Mouse (Mus musculus): ENCODE measurements at regions not wholly inside any gene's neighbourhood (a gene's known extent, or its start where the extent isn't known, plus 50 kb on each side); places are given as distances from the start of the nearest gene placed in this dataset.

DNA sequence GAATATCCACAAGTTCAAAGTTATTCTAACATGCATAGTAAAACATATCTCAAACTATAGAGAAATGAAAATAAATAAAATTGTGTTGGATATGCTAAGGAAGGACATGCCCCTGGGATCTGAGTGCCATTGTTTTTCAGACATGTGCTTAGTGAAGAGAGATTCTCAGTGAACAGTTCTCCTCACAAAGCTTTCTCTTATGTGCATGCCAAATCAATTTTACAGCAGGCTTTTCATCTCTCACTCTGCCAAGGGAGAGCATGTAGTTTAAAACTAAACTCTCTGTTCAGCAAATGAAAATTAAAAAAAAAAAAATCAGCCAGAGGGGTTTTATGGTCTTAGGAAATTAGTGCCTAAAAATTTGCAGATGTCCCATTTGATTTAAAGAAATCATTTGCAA lies 1445.8 kb upstream of the Slc10a2 start:
- Histone ChIP-seq H3K27ac (ENCODE audit: low read length) (no peak overlapping the region), H3K4me3 (ENCODE audit: low read length) (no peak overlapping the region), H3K4me1 (ENCODE audit: control insufficient read depth, insufficient read depth, low read length) (no peaks in the 10 kb centered on the region), H3K36me3 (ENCODE audit: control insufficient read depth, insufficient read depth) (no peaks in the 10 kb centered on the region), H3K9ac (ENCODE audit: low read length) (no peak overlapping the region), H3K9me3 (replicated peaks; ENCODE audit: control insufficient read depth, low read length) (no peaks in the 10 kb centered on the region), H3K4me2 (ENCODE audit: low read depth, low read length) (no peak overlapping the region), H3K27me3 (ENCODE audit: control insufficient read depth, insufficient read depth, low read length) (no peaks in the 10 kb centered on the region)
- ATAC-seq (replicated peaks; ENCODE audit: extremely low read depth, insufficient read depth, low FRiP score) = no peak

DNA sequence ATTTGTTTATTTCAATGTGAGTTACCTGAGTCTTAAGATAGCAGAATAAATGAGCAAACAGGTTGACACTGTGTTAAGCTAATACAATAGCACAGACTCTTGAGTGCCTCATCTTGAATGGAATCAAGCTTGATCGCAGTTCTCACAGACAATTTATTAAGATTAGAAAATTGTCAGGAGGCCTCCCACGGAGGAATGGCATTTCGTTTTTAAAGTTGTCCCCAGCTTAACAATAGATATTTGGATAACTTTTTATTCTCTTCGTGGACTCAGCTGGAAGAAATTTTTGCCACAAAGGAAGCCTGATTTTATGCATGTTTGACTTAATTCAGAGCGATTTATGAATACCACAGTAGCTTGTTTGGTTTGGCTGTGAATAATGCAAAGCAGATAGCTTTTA lies 1422.0 kb upstream of the Slc10a2 start:
- Histone ChIP-seq H3K4me1 (ENCODE audit: control insufficient read depth, insufficient read depth, low read length) (no peaks in the 10 kb centered on the region), H3K36me3 (ENCODE audit: control insufficient read depth, insufficient read depth) (no peaks in the 10 kb centered on the region), H3K4me3 (ENCODE audit: low read length) (no peak overlapping the region), H3K4me2 (ENCODE audit: low read depth, low read length) (no peak overlapping the region), H3K27me3 (ENCODE audit: control insufficient read depth, insufficient read depth, low read length) (no peaks in the 10 kb centered on the region), H3K27ac (ENCODE audit: low read length) (no peak overlapping the region), H3K9me3 (replicated peaks; ENCODE audit: control insufficient read depth, low read length) (no peaks in the 10 kb centered on the region), H3K9ac (ENCODE audit: low read length) (no peak overlapping the region)
- 61% methylated on average over 5 of the region's 5 CpGs for WGBS
- ATAC-seq (replicated peaks; ENCODE audit: extremely low read depth, insufficient read depth, low FRiP score) = no peak

DNA sequence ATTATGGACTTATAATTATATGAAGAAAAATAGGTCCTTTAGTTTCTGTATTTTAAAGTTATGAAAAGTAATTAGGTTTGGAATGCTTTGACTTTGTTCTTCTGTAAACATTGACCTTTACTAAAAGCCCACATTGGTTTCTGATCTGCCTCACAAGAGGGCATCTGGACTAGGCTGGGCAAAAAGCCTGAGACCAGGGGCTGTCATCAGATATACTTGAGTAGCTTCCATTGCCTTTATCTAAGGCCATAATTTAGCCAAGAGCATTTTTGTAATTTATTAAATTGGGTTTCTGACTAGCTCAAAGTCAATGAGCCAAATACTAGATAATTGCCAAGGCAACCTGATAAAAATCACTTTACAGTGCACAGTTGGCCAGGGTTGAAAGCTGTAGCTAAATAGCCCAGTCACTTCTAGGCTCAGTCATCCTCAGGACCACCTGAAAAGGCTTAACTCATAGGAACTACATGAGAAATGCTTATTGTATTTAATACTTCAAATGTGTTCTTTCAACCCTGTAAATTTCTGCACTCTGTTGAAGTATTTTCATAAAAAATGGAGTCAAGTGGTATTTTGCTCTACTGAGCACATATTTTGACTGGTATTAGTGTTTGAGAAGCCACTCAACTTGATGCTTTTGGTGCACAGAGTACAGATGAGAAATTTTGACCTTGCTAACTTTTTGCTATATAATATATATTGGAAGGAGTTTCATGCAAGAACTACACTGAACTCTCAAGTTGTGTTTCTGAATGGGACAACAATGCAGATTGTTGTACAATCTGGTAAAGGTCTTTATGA lies 1410.9 kb upstream of the Slc10a2 start:
- H3K27me3 ChIP-seq (ENCODE audit: control insufficient read depth, insufficient read depth, low read length) = no peaks in the 10 kb centered on the region
- no peak overlapping the region for H3K9ac ChIP-seq (ENCODE audit: low read length)
- ATAC-seq (replicated peaks; ENCODE audit: extremely low read depth, insufficient read depth, low FRiP score) = no peak
- H3K27ac ChIP-seq (ENCODE audit: low read length) = no peak overlapping the region
- H3K36me3 ChIP-seq (ENCODE audit: control insufficient read depth, insufficient read depth) = no peaks in the 10 kb centered on the region
- no peaks in the 10 kb centered on the region for H3K4me1 ChIP-seq (ENCODE audit: control insufficient read depth, insufficient read depth, low read length)
- no peaks in the 10 kb centered on the region for H3K9me3 ChIP-seq (replicated peaks; ENCODE audit: control insufficient read depth, low read length)
- no peak overlapping the region for H3K4me3 ChIP-seq (ENCODE audit: low read length)
- H3K4me2 ChIP-seq (ENCODE audit: low read depth, low read length) = no peak overlapping the region

DNA sequence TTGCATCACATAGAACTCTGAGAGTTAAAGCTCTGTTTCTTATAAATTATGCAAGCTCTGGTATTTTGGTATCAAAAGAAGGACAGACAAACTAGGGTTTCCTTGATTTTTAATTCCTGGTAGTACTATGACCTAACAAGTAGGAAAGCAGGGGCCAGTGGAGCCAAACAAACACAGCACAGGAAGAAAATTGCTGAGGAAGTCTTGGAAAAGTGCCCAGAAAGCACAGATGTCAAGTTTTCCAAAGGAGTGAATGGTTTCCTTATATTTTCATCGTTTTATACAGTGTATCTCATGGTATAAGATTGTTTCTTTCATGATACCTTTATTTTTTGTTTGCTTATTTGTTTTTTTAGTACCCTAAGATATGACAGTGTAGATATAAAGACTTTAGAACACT lies 1387.3 kb upstream of the Slc10a2 start:
- no peak overlapping the region for H3K4me3 ChIP-seq (ENCODE audit: low read length)
- H3K27me3 ChIP-seq (ENCODE audit: control insufficient read depth, insufficient read depth, low read length) = no peaks in the 10 kb centered on the region
- no peaks in the 10 kb centered on the region for H3K36me3 ChIP-seq (ENCODE audit: control insufficient read depth, insufficient read depth)
- no peak overlapping the region for H3K4me2 ChIP-seq (ENCODE audit: low read depth, low read length)
- WGBS = 32% methylated on average over 1 of the region's 1 CpGs
- H3K4me1 ChIP-seq (ENCODE audit: control insufficient read depth, insufficient read depth, low read length) = no peaks in the 10 kb centered on the region
- H3K9ac ChIP-seq (ENCODE audit: low read length) = no peak overlapping the region
- ATAC-seq (replicated peaks; ENCODE audit: extremely low read depth, insufficient read depth, low FRiP score) = no peak
- no peak overlapping the region for H3K27ac ChIP-seq (ENCODE audit: low read length)
- H3K9me3 ChIP-seq (replicated peaks; ENCODE audit: control insufficient read depth, low read length) = no peaks in the 10 kb centered on the region

DNA sequence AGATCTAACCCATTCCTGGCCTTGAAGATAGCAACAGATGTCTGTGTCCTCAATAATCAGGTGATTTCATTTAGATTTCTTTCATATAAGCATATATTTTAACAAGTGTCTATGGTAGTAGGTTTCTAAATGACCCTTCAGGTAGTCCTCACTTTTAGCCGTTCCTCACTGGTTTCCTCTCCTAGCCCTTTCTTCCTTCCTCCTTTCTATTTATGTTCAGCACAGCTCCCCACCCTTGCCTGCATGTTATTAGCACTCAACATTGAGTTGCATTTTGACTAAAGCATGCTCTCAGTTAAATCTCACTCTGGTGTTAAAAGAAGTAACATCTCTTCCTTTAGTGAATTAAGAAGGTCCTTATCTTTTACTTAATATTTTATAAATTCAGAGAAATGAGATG lies 1376.8 kb upstream of the Slc10a2 start:
- no peak overlapping the region for H3K9ac ChIP-seq (ENCODE audit: low read length)
- H3K4me3 ChIP-seq (ENCODE audit: low read length) = no peak overlapping the region
- no peak overlapping the region for H3K27ac ChIP-seq (ENCODE audit: low read length)
- WGBS = 64% methylated on average over 1 of the region's 1 CpGs
- no peak for ATAC-seq (replicated peaks; ENCODE audit: extremely low read depth, insufficient read depth, low FRiP score)
- H3K27me3 ChIP-seq (ENCODE audit: control insufficient read depth, insufficient read depth, low read length) = no peaks in the 10 kb centered on the region
- no peaks in the 10 kb centered on the region for H3K9me3 ChIP-seq (replicated peaks; ENCODE audit: control insufficient read depth, low read length)
- no peaks in the 10 kb centered on the region for H3K4me1 ChIP-seq (ENCODE audit: control insufficient read depth, insufficient read depth, low read length)
- no peak overlapping the region for H3K4me2 ChIP-seq (ENCODE audit: low read depth, low read length)
- no peaks in the 10 kb centered on the region for H3K36me3 ChIP-seq (ENCODE audit: control insufficient read depth, insufficient read depth)

DNA sequence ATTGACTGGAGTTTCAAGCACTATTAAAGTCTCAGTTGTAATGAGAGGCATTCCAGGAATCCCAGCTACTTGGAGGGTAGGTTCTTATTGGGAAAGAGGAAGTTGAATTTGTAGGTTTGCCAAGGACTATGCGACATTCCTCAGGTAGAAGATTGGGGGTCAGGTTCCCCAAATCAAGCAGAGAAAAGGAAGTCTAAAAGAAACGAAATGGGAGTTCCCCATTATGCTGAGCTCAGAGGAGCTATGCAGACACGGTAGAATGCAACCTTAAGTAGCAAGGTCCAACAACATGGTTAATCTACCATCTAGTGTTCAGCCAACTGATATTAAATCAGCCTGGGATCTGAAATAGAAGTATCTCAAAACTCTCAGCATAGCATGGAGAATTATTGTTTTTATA lies 1365.9 kb upstream of the Slc10a2 start:
- Histone ChIP-seq H3K27ac (ENCODE audit: low read length) (no peak overlapping the region), H3K4me2 (ENCODE audit: low read depth, low read length) (no peak overlapping the region), H3K9me3 (replicated peaks; ENCODE audit: control insufficient read depth, low read length) (no peaks in the 10 kb centered on the region), H3K27me3 (ENCODE audit: control insufficient read depth, insufficient read depth, low read length) (no peaks in the 10 kb centered on the region), H3K36me3 (ENCODE audit: control insufficient read depth, insufficient read depth) (no peaks in the 10 kb centered on the region), H3K9ac (ENCODE audit: low read length) (no peak overlapping the region), H3K4me1 (ENCODE audit: control insufficient read depth, insufficient read depth, low read length) (no peaks in the 10 kb centered on the region), H3K4me3 (ENCODE audit: low read length) (no peak overlapping the region)
- WGBS = 58% methylated on average over 3 of the region's 3 CpGs
- no peak for ATAC-seq (replicated peaks; ENCODE audit: extremely low read depth, insufficient read depth, low FRiP score)

DNA sequence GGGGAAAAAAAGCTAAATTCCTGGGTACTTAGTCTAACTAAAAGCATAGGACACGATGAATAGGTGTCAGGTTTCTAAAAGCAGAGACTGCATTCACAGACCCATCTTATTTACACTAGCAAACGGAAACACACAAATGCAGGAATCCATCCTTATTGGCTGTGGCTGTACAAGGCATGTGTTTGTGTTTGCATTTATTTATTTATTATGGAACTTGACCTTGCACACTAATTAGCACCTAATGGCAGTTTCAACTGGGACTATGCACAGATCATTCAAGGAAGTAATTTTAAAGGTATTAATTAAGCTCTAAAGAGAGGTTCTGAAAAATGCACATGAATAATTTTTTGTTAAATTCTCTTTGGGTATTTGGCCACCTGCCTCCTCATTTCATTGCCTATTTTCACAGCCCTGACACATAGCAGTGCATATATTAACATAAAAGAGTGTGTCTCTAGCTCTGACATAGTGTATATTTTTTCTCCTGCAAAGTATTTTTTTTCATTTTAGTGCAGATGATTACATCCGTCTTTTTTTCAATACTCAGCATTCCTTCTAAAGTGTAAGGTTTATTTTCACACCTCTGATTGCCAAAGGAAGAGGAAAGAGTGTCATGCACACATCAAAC lies 1351.5 kb upstream of the Slc10a2 start:
- ATAC-seq (replicated peaks; ENCODE audit: extremely low read depth, insufficient read depth, low FRiP score) = no peak
- 54% methylated on average over 3 of the region's 3 CpGs for WGBS
- Histone ChIP-seq H3K27me3 (ENCODE audit: control insufficient read depth, insufficient read depth, low read length) (no peaks in the 10 kb centered on the region), H3K4me1 (ENCODE audit: control insufficient read depth, insufficient read depth, low read length) (no peaks in the 10 kb centered on the region), H3K36me3 (ENCODE audit: control insufficient read depth, insufficient read depth) (no peaks in the 10 kb centered on the region), H3K4me2 (ENCODE audit: low read depth, low read length) (no peak overlapping the region), H3K9me3 (replicated peaks; ENCODE audit: control insufficient read depth, low read length) (no peaks in the 10 kb centered on the region), H3K4me3 (ENCODE audit: low read length) (no peak overlapping the region), H3K27ac (ENCODE audit: low read length) (no peak overlapping the region), H3K9ac (ENCODE audit: low read length) (no peak overlapping the region)

DNA sequence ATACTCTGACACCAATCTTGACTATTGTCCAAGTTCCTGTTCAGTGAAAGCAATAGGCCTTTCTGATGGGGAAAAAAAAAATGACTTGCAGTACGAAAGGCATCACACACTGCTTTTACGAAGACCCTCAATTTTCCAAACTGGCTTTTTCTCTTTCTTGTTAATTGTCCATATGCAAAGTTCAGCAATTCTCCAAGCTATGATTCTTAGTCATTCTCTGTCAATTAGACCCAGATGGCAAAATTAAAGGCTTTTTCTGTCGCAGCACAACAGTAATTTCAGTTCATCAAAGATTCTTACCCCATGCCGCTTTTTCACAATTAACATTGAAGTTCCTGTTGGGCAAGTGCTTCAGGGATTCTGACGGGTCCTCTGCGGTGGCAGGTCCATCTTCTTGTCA lies 1343.2 kb upstream of the Slc10a2 start:
- no peak for ATAC-seq (replicated peaks; ENCODE audit: extremely low read depth, insufficient read depth, low FRiP score)
- no peak overlapping the region for H3K4me3 ChIP-seq (ENCODE audit: low read length)
- no peak overlapping the region for H3K4me2 ChIP-seq (ENCODE audit: low read depth, low read length)
- no peak overlapping the region for H3K27ac ChIP-seq (ENCODE audit: low read length)
- no peaks in the 10 kb centered on the region for H3K9me3 ChIP-seq (replicated peaks; ENCODE audit: control insufficient read depth, low read length)
- H3K27me3 ChIP-seq (ENCODE audit: control insufficient read depth, insufficient read depth, low read length) = no peaks in the 10 kb centered on the region
- WGBS = 70% methylated on average over 6 of the region's 6 CpGs
- no peak overlapping the region for H3K9ac ChIP-seq (ENCODE audit: low read length)
- H3K4me1 ChIP-seq (ENCODE audit: control insufficient read depth, insufficient read depth, low read length) = no peaks in the 10 kb centered on the region
- no peaks in the 10 kb centered on the region for H3K36me3 ChIP-seq (ENCODE audit: control insufficient read depth, insufficient read depth)

DNA sequence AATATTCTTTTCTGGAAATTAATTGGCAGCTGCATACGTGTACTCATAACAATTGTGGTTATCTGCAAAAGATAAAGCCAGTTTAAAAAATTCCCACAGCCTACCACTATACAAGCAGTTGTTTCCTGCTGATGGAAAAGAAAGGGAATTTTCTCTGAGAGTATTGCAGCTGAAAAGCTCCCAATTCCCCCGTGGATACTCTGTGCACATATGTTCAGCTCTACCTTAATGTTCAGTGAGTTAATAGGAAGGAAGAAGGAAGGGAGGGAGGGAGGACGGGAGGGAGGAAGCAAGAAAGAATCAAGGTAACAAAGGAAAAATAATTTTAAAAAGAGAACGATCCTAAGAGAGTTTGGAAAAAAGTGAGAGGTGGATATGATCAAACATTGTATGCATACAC lies 1333.9 kb upstream of the Slc10a2 start:
- no peak overlapping the region for H3K4me3 ChIP-seq (ENCODE audit: low read length)
- 43% methylated on average over 4 of the region's 4 CpGs for WGBS
- ATAC-seq (replicated peaks; ENCODE audit: extremely low read depth, insufficient read depth, low FRiP score) = no peak

More for the DNA sequence above, 1333.9 kb upstream of the Slc10a2 start:
- Histone ChIP-seq H3K4me1 (ENCODE audit: control insufficient read depth, insufficient read depth, low read length) (no peaks in the 10 kb centered on the region), H3K27me3 (ENCODE audit: control insufficient read depth, insufficient read depth, low read length) (no peaks in the 10 kb centered on the region), H3K4me2 (ENCODE audit: low read depth, low read length) (no peak overlapping the region), H3K36me3 (ENCODE audit: control insufficient read depth, insufficient read depth) (no peaks in the 10 kb centered on the region), H3K9ac (ENCODE audit: low read length) (no peak overlapping the region), H3K9me3 (replicated peaks; ENCODE audit: control insufficient read depth, low read length) (no peaks in the 10 kb centered on the region), H3K27ac (ENCODE audit: low read length) (no peak overlapping the region)

Data from heart, embryonic 16.5 days (tissue).